Mouse (Mus musculus): ENCODE measurements at regions not wholly inside any gene's neighbourhood (a gene's known extent, or its start where the extent isn't known, plus 50 kb on each side); places are given as distances from the start of the nearest gene placed in this dataset.

DNA sequence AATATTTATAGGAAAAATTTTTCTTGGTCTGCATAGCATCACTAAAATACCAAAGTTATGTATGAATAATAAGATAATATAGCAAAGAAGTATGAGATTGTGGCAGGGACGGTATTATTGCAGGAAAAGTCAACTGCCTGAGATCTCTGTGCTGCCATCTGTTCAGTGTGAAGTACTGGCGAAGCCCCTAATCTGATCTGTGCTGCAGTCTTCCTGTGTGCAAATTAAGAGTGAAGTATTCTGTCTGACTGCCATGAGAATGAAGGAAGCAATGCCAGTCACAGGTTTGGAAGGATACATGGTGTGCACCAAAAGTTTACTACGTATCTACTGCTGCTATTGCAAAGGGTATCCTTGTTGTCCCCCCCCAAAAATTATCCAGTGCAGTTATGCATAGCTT, 501.5 kb downstream of the Rab28 start:
- no peak for DNase-seq (ENCODE audit: low spot score in 2 of 2)

DNA sequence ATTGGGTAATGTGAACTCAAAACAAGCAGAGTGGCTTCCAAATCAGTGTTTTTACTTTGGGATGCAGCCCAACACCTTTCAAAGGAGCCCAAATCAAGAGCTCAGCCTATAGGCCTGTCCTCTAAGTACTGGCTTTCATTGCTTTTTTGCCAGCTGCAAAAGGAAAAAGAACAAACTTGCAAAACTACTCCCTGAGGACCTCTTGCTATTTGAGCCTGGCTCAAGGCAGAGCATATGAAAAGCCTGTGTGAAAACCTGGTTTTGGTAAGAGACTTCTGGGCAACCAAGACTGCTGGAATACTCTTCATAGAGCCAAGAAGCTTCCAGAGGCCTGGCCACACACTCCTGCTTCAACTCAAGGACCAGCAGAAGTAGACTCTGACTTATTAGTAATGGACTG, 503.5 kb downstream of the Rab28 start:
- DNase-seq (ENCODE audit: low spot score in 2 of 2), result no peak

DNA sequence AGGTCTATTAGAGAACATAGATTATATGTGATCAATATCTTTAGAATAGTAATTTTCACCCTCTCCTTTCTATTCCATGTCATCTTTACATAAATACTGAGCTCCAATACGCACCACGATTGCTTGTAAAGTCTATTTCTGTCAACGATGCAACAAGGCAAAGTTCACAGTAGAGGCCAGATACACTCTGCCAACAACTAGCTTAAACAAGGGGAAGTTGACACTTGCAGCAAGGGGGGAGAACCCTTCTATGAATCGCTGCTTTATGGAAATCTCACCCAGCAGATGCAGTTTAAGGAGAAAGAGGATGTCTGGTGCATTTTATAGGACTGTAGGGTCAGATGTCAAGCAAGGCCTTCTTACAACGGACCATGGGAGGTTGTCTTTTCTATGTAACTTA, 520.8 kb downstream of the Rab28 start:
- no peak for DNase-seq (ENCODE audit: low spot score in 2 of 2)

DNA sequence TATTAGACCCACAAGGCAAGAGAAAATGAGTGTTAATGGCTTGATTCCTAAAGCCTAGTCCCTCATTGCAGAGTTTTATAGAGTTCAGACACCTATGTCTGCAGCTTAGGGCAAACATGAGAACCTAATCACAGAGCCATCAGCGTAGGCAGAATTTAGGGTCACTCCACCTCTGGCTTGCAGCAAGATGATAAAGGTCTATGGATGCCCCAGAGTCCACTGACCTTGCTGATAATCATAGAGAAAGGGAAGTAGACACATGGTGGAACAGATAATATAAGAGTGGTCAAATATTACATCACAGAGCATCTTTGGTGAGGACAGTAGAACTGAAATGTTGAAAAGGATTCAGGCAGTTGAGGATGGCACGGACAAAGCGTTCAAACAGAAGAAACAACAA, 530.7 kb downstream of the Rab28 start:
- no peak for DNase-seq (ENCODE audit: low spot score in 2 of 2)

DNA sequence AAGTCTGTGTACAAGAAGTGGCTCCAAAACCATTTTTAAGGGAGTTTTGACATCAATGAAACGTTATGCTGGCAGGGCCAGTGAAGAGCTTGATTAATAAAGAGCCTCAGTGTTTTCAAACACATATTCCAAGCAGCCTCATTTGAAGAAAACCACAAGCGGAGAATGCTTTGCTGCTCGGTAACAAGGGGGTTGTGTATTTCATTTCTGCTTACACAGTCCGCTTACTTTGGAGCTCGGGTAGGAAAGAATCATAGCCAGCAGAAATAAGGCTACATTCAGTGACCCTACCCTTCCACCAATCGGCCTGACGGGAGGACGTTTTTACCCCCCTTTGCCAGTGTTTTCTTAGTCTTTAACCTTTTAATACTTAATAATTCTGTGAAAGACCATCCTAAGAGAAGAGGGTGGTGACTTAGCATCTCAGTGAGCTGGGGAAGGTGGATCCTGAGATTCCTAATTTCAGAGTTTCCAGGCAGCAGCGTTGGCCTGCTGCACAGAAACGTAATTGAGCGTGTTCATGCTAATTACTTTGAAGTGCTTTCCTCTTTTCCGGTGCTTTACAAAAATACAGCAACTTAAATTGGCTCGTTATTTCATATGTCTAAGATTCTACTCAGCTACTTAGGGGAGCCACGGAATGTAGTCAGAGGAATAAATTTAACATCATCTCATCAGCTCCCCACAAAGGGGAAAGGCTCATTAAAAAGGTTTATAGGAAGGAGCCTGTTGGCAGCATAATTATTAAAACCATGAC, 541.9 kb downstream of the Rab28 start:
- DNase-seq (ENCODE audit: low spot score in 2 of 2), result no peak

DNA sequence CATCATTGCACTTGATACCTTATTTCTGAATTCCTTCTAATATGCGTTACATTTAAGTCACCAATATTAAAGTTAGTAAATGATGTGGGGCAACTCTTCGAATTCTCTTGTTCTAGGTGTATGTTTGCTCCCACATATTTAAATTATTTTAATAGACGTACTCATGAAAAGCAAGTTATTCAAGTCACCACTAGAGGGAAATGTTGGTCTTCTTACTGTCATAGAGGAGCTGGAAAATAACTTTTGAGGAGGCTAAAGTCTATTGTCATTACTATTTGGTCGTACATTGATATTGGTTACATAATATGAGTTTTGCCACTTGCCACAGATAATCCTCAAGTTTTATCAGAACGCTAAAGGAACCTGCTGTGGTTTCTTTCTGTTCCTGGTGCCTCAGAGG, 582.9 kb downstream of the Rab28 start:
- no peak for DNase-seq (ENCODE audit: low spot score in 2 of 2)

DNA sequence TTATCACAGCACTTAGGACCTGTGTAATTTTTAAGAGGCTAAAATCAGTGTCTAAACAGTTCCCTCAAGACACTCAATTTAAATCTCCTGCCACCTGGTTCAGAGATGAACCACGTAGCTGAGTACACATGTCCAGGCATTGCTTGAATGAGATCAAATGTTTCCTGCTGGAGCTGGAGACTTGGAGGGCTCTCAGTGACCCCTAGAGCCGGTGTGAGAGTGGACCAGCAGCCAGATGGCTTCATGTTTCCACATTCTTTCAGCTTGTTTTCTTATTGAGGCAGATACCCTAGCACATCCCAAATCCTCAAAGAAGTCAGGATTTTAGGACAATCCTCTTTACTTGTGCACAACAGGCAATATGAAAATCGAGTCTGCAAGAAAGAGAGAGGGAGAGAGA, 590.3 kb downstream of the Rab28 start:
- no peak for DNase-seq (ENCODE audit: low spot score in 2 of 2)

DNA sequence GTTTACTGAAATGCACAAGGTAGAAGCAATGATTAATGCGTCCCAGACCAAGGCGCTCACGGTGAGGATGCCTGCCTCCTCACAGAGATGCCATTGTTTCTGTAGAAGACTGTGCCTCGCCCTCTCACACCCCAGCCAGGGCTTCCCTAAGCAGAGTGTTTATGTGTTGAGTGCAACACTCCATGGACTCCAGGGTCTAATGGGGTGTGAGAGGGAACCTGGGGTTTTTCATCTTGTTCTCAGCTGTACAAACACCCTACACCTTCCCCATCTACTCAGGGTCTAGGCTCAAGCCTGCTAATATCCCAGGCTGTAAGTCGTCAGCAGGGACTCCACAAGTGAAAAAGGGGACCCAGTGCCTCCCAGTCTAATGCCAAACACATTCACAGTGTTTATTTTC, 620.2 kb downstream of the Rab28 start:
- DNase-seq (ENCODE audit: low spot score in 2 of 2), result no peak

DNA sequence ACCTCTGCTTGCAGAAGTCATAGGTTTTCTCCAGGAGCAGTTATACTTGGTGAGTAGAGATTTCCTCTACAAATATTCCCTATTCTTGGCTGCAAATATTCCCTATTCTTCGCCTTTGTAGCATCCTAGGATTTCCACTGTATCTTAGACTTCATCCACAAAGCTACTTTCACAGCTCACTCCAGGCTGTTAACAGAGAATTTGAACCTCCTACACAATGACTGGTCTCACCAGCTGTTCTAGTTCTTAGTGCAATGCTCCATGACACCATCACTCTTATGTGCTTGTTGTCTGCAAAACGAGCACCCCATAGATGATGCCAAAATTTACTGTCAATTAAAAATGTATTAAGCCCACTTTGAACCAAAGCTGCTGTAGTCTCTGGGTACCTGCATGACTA, 631.5 kb downstream of the Rab28 start:
- no peak for DNase-seq (ENCODE audit: low spot score in 2 of 2)

DNA sequence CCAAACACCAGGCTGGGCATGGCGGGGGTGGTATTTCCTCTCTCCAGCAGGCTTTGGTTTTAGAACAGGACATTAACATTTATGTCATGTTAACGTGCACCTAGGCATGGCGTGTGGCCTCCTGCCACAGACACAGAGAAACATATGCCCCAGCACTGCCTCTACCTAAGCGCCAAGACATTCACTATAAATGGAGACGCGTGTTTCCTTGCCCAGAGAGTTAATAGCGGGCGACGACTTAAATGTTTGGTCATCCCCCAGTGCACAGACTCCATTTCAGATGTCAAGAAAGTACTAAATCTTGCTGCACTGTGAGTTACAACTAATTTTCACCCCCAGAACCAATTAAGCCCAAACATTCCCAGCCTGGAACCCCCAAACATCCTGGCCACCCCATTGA, 646.3 kb downstream of the Rab28 start:
- DNase-seq (ENCODE audit: low spot score in 2 of 2), result no peak

DNA sequence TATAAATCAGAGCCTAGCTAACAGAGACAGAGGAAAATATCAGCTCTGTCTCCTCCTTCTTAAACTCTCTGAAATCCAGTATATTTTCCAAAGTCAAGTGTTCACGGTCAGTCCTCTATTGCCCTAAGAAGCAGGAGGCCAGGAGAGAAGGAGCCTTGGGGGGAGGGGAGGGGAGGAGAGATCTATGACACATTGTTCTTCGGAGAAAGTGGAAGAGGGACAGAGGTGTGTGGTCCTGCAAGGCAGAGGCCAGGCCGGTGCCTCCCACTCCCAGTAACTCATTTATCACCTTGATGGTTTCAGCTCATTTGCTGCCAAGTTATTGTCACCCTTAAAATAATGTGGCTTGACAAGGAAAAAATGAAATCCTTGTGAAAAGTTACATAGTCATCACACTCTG, 646.7 kb downstream of the Rab28 start:
- no peak for DNase-seq (ENCODE audit: low spot score in 2 of 2)

DNA sequence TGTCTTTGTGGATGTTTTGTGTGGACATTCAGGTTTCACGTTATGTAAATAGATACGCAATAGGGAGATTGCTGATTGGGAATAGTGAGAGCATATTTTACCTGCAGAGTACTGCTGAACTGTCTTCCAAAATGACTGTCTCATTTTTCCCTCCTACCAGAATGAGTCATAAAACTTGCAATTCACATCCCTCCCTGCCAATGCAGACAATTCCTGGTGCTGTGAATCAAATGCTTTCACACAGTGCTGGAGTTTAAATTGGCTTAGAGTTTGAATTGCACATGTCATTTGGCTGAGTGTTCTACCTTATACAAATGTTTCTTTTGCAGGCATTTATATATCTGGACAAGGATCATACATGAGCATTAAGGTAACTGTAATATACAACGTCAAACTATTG, 649.9 kb downstream of the Rab28 start:
- DNase-seq (ENCODE audit: low spot score in 2 of 2), result no peak

DNA sequence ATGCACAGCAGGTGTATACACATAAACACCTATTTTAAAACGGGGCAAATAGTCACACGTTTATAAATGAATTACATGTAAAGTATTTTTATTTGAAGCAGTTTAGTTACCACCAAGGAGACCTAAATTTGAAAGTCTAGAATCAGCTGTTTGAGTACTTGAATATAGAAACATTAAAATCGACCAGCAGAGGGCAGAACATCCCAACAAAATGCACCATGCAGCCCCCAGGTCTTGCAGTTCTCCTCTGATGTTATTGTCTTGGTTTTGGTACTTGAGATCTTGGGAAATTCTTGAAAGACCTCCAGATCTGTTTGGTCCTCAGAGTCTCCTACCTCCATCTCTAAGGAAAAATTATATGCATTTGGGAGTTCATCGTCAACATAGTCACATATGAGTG, 656.0 kb downstream of the Rab28 start:
- DNase-seq (ENCODE audit: low spot score in 2 of 2), result no peak

DNA sequence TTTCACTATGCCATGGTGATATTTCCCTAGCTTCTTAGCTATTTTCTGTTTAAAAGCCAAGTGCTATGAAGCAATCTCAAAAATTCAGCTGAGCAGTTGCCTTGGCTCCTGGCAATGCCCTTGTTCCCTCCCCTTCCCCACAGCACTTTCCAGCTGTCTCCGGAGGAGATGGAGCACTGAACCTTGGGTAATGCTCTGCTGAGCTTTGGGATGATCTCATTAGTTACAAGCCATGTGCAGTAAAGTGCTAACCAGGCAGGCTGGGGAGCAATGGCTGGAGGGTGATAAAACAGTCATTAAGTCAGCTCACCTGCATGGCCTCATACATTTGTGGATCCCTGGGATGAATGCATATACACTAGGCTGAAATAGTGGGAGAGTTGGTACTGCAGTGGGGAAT, 659.4 kb downstream of the Rab28 start:
- no peak for DNase-seq (ENCODE audit: low spot score in 2 of 2)

DNA sequence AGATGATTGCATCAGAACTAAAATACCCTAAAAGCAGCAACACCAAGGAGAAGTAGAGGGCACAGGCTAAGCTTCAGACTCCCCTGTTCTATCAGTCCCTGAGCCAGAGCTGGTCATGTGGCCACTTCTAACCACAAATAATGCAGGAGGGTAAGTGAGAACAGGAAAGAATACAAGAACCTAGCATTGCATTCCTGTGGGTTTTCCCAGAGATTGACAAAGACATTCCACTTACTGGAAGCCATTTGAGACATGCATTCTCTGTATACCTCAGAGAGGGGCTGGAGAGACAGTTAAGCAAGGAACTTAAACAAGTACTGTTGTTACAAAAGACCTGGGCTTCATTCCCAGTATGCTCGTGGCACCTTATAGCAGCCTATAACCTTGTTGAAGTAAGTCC, 662.7 kb downstream of the Rab28 start:
- no peak for DNase-seq (ENCODE audit: low spot score in 2 of 2)

DNA sequence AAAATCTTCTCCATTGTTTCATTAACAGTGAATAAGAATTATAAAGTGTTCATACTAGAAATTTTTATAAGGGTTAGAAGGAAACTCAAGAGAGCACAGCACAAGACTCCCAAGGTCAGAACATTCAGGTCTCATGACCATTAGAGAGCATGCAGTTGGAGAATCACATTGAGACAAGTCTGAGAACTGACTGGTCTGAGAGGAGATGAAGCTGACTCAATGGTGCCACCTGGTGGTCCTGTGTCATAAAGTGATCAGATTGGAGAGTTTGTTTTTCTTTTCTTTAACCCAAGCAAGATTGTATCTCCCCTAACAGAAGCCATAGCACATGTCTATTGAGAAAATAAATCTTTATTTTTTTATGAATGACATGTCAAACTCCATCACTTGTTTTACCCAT, 663.5 kb downstream of the Rab28 start:
- peak in 1 of 2 experiments; percentile 1 for DNase-seq (ENCODE audit: low spot score in 2 of 2)

DNA sequence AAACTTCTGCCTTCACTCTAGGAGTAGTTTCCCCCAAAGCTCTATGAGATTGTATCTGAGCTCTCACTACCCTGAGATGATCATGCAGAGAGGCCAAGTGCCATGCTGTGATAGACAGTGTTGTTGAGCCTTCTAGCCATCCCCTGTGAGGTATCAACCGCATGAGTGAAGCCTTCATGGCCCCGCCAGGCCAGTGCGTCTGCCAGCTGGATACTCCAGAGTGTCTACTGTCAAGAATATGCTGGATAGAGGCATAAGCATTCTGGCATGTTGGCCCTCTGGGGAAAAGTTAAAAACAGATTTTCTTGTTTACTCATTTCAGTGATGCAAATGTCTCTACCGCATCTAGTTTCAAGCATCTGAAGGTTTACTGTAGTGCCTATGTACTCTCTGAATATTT, 669.2 kb downstream of the Rab28 start:
- no peak for DNase-seq (ENCODE audit: low spot score in 2 of 2)

DNA sequence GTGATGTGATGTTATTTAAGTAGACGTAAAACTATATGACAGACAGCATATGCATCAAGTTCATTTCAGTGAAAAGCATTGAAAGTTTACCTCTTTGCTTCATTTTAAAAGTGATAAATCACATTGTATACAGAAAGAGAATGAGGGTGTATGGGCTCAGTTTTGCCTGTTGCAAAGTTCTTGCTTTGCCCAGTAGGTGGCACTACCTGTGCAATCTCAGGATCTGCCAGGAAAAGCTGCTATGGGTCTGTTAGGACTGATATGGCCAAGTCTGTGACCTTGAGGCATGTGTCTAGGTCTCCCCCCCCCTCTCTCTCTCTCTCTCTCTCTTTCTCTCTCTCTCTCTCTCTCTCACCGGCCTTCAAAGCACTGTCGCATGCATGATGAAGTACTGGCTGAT, 701.3 kb downstream of the Rab28 start:
- DNase-seq (ENCODE audit: low spot score in 2 of 2), result no peak

DNA sequence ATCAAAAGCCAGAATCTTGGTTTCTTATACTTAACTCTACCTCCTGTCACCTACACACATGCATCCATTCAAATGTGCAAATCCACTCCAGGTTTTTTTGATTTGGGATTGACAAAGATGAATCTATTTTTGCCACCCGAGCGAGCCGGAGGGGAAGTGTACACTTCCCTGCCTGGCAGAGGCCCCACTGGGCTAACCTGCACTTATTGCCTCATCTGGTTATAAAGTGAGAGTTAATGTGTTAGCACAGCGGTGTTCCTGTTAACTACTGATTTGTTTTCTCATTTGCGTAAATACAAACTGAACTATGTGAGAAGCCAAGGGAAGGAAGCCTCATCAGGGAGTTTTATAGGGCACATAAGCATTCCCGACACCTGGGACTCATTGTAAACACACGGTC, 721.4 kb downstream of the Rab28 start:
- no peak for DNase-seq (ENCODE audit: low spot score in 2 of 2)

DNA sequence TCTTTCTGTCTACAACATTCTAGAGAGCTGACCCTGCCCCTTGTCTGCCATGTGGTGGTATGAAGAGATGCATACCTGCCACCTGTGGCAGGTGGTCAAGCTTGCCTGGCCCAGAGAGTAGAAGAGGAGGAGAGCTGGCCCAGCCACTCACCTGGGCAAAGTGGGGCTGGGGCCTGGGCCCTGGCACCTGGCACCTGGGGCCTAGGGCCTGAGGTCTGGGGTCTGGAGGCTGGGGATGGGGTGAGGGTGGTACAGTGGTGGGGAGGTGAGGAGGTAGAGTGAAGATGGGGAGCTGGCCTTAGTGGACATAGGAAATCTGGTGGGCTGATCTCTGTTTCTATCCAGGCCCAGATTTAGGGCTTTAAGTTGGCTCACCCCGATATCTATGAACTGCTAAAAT, 733.1 kb downstream of the Rab28 start:
- no peak for DNase-seq (ENCODE audit: low spot score in 2 of 2)

DNA sequence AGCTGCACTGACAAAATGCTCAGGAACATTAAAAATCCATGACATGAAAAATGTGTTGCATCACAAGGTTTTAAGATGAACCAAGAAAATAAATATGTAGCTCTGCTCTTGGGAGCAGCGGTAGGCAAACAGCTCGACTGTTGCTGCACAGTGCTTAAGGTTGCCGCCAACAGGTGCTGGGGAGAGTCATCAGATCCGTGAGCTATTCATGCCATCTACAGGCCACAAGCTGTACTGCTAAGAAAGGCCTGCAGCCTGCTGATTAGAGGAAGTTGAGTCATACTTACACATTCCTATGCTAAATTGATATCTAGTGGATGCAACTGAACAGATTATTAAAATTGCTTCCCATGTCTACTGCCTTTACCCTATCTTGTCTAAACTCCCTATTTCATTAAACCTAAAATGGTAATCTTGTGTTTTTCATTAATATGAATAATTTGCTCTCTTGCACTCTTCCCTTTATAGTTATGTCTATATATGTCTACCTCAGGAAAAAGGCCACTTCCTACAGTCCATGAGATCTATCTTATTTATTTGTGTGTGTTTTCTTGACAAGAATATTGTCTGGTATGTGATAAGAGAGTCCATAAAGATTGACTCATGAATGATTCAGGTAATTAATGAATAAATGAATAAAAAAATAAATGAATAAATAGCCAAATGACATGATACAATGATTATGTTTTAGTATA, 754.9 kb downstream of the Rab28 start:
- no peak for DNase-seq (ENCODE audit: low spot score in 2 of 2)

DNA sequence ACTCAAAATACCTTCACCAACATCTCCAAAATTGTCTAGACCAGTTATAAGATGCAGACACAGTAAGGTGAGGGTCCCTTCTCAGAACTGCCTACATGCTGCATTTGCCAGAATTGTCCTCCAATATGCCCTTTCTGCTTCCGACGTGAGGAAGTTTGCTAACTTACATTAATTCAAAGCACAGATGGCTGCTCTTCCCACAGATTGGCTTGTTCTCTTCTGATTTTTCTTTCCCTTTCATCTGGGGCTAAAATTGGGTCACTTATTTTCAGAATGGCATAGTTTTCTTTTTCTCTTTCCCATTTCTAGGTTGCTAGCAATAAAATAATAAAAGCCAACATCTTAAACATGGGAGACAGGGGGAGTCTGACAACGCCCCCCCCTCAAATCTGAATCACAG, 778.8 kb downstream of the Rab28 start:
- DNase-seq (ENCODE audit: low spot score in 2 of 2), result no peak

DNA sequence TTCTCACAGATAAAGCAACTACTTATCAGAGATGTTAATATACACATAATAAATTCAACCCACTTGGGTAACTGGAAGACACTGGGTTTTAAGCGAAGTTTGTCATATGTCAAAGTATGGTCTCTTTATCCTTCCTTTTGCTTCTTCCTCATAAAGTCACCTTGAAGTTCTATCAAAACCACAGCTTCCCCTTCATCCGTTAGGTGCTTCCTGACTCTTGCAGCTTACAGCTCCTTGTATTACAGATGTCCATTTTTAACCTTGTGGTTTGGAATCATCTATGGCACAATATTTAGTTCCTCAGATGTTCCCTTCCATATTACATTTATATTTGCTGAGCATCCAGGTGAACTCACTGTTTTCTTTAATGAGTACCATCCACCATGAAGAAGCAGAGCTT, 787.0 kb downstream of the Rab28 start:
- DNase-seq (ENCODE audit: low spot score in 2 of 2), result no peak

DNA sequence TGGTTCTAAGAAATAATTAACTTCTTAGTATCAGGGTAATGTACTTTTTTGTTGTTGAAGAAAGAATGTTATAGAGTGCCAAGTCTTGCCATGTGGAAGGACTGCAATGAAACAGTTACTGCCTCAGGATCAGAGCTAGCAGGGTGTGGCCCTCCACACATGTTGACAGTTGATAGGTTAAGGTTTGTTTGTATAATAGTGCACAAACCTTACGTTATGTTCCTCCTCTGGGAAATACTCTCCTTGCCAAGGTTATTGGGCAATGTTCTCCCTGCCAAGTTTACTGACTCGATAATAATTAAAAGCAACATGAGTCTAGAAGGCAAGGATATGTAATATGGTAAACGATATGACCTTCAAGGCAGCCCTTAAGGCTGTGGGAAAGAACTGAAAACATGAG, 799.2 kb downstream of the Rab28 start:
- no peak for DNase-seq (ENCODE audit: low spot score in 2 of 2)
